ENCODE assay signal across 29 mouse cellular contexts in genomic region chr13:34072847-34073246, GRCm38 (mm10). TPM values are rescaled to one million over a fixed set of nuclear protein-coding genes. Genes with fewer than 3 reads are reported as not detected.
A peak's percentile ranks its signal among the peaks of the same experiment; 100 is the strongest.
DNase-seq lines count a peak whose midpoint lies in the region; ATAC-seq lines count a peak whose summit lies in the region.
"Had no signal": no experiment of that assay in that cellular context is flagged by ENCODE, and none has a peak within 500 bp of the region (broad histone marks: within the 10 kb centered on the region; RNA-seq: fewer than 3 reads in every experiment).

No protein-coding gene starts in this region.

- no peak overlapping the region for H3K27ac ChIP-seq in heart, embryonic 10.5 days
- no peak overlapping the region for H3K27ac ChIP-seq in midbrain, embryonic 11.5 days (ENCODE audit: low read depth, low read length)
- no peak overlapping the region for H3K27ac ChIP-seq in midbrain, embryonic 15.5 days
- H3K27ac ChIP-seq: gastrocnemius, adult 2 months; heart, adult 2 months; heart, embryonic 13.5 days; hindbrain, embryonic 15.5 days; kidney, embryonic 15.5 days; layer of hippocampus, adult 2 months; left cerebral cortex, adult 2 months; limb, embryonic 12.5 days; macrophage had no signal

- peaks cover 14% of the 10 kb centered on the region; the same call in 1 of the 2 replicates for H3K36me3 ChIP-seq in heart, embryonic 10.5 days
- H3K36me3 ChIP-seq in midbrain, embryonic 11.5 days (ENCODE audit: control insufficient read depth, insufficient read depth, low read length): no peaks in the 10 kb centered on the region
- peaks cover 12% of the 10 kb centered on the region; the same call in 1 of the 2 replicates for H3K36me3 ChIP-seq in midbrain, embryonic 15.5 days (replicated peaks)

- H3K4me1 ChIP-seq in heart, embryonic 10.5 days: peaks cover 19% of the 10 kb centered on the region
- H3K4me1 ChIP-seq in midbrain, embryonic 11.5 days (ENCODE audit: control insufficient read depth, insufficient read depth, low read length): peaks cover 27% of the 10 kb centered on the region
- H3K4me1 ChIP-seq in midbrain, embryonic 15.5 days: peaks cover 33% of the 10 kb centered on the region

- 73% methylated on average over 3 of the region's 3 CpGs for WGBS in heart, embryonic 10.5 days
- 42% methylated on average over 3 of the region's 3 CpGs for WGBS in midbrain, embryonic 11.5 days
- WGBS in midbrain, embryonic 15.5 days: 39% methylated on average over 3 of the region's 3 CpGs

- H3K27me3 ChIP-seq in heart, embryonic 10.5 days (ENCODE audit: insufficient read depth, poor library complexity, severe bottlenecking): no peaks in the 10 kb centered on the region
- no peaks in the 10 kb centered on the region for H3K27me3 ChIP-seq in midbrain, embryonic 11.5 days (ENCODE audit: control insufficient read depth, insufficient read depth, low read length)
- no peaks in the 10 kb centered on the region for H3K27me3 ChIP-seq in midbrain, embryonic 15.5 days (replicated peaks)
- H3K27me3 ChIP-seq: CH12.LX; heart, embryonic 13.5 days; hindbrain, embryonic 15.5 days; kidney, embryonic 15.5 days; limb, embryonic 12.5 days had no signal

- peak; percentile 34; the same call in 1 of the 2 replicates for ATAC-seq in midbrain, embryonic 11.5 days (ENCODE audit: low FRiP score)
- ATAC-seq in midbrain, embryonic 15.5 days (replicated peaks): no peak
- ATAC-seq: forebrain, embryonic 16.5 days; liver, postnatal 0 days had no signal

- H3K9ac ChIP-seq in midbrain, embryonic 11.5 days (ENCODE audit: low read length): no peak overlapping the region
- no peak overlapping the region for H3K9ac ChIP-seq in midbrain, embryonic 15.5 days
- H3K9ac ChIP-seq: heart, embryonic 13.5 days; hindbrain, embryonic 15.5 days; kidney, embryonic 15.5 days; limb, embryonic 12.5 days; liver, postnatal 0 days had no signal

- no peak overlapping the region for H3K4me3 ChIP-seq in heart, embryonic 10.5 days
- H3K4me3 ChIP-seq in midbrain, embryonic 11.5 days (ENCODE audit: low read depth, low read length): no peak overlapping the region
- H3K4me3 ChIP-seq in midbrain, embryonic 15.5 days: no peak overlapping the region
- H3K4me3 ChIP-seq: gastrocnemius, adult 2 months; heart, adult 2 months; heart, embryonic 13.5 days; hindbrain, embryonic 15.5 days; kidney, embryonic 15.5 days; layer of hippocampus, adult 2 months; left cerebral cortex, adult 2 months; limb, embryonic 12.5 days had no signal

- H3K4me2 ChIP-seq in midbrain, embryonic 11.5 days: no peak overlapping the region
- H3K4me2 ChIP-seq in midbrain, embryonic 15.5 days: no peak overlapping the region
- H3K4me2 ChIP-seq: heart, embryonic 13.5 days; kidney, embryonic 15.5 days; limb, embryonic 12.5 days; liver, embryonic 11.5 days had no signal

- H3K9me3 ChIP-seq in heart, embryonic 10.5 days: no peaks in the 10 kb centered on the region
- no peaks in the 10 kb centered on the region for H3K9me3 ChIP-seq in midbrain, embryonic 11.5 days (ENCODE audit: control insufficient read depth, low read length)
- no peaks in the 10 kb centered on the region for H3K9me3 ChIP-seq in midbrain, embryonic 15.5 days
- H3K9me3 ChIP-seq: heart, embryonic 13.5 days; hindbrain, embryonic 15.5 days; kidney, embryonic 15.5 days; limb, embryonic 12.5 days had no signal

- DNase-seq in heart, adult 11 months: peak; percentile 41
- no peak for DNase-seq in heart, embryonic 10.5 days (ENCODE audit: low spot score)
- no peak for DNase-seq in midbrain, embryonic 11.5 days (ENCODE audit: low spot score, missing footprints)
- DNase-seq in R1 (ENCODE audit: low read depth, low spot score): peak; percentile 31
- DNase-seq in thymus, adult 18-20 months: no peak
- DNase-seq: adrenal gland, postnatal 10 days; B cell, adult 2 months; cerebellum, adult 11 months; cerebellum, adult 9-10 months; cerebellum, postnatal 36 days; gastrocnemius, adult 2 months; gastrocnemius, postnatal 36 days; heart, adult 2 months; heart, postnatal 10 days; kidney, adult 18-20 months; kidney, postnatal 36 days; liver, postnatal 0 days; right cerebral cortex, postnatal 25 days had no signal

RNA-seq across cellular contexts. Expression of gene Tubb2a, which starts 5.0 kb away (rescaled TPM):
- polyA plus RNA-seq in heart, embryonic 10.5 days (2016; fragmentation: Nextera tagmentation; extraction: Ambion mirVana): 99.4 and 115 TPM in 2 replicates
- polyA plus RNA-seq in midbrain, embryonic 11.5 days (2014; fragmentation: Nextera tagmentation; extraction: Ambion mirVana): 398 and 417 TPM in 2 replicates
- 3,188 and 3,263 TPM in 2 replicates for polyA plus RNA-seq in midbrain, embryonic 15.5 days (2015; fragmentation: Nextera tagmentation; extraction: Ambion mirVana)

RNA-seq across cellular contexts. Expression of gene Bphl, which starts 35.5 kb away (rescaled TPM):
- 41.5 and 45.1 TPM in 2 replicates for polyA plus RNA-seq in heart, embryonic 10.5 days (2016; fragmentation: Nextera tagmentation; extraction: Ambion mirVana)
- polyA plus RNA-seq in midbrain, embryonic 11.5 days (2014; fragmentation: Nextera tagmentation; extraction: Ambion mirVana): 32.5 and 35.2 TPM in 2 replicates
- 35.4 and 36.8 TPM in 2 replicates for polyA plus RNA-seq in midbrain, embryonic 15.5 days (2015; fragmentation: Nextera tagmentation; extraction: Ambion mirVana)

RNA-seq across cellular contexts. Expression of gene Tubb2b, which starts 57.4 kb away (rescaled TPM):
- polyA plus RNA-seq in heart, embryonic 10.5 days (2016; fragmentation: Nextera tagmentation; extraction: Ambion mirVana): 18.8 and 30.7 TPM in 2 replicates
- polyA plus RNA-seq in midbrain, embryonic 11.5 days (2014; fragmentation: Nextera tagmentation; extraction: Ambion mirVana): 307 and 321 TPM in 2 replicates
- polyA plus RNA-seq in midbrain, embryonic 15.5 days (2015; fragmentation: Nextera tagmentation; extraction: Ambion mirVana): 1,126 and 1,130 TPM in 2 replicates

Comparison
In these comparisons a context has a peak if more than half of its experiments do, and no peak if none do; other contexts are left out.
1. DNase-seq: peak in heart, adult 11 months (single experiment) and R1 (single experiment); none in heart, embryonic 10.5 days (single experiment), midbrain, embryonic 11.5 days (single experiment) and thymus, adult 18-20 months (0 of 2).